Mouse (Mus musculus) limb, embryonic 10.5 days (tissue): ENCODE measurements at regions not wholly inside any gene's neighbourhood (a gene's known extent, or its start where the extent isn't known, plus 50 kb on each side); places are given as distances from the start of the nearest gene placed in this dataset.
A peak's percentile ranks its signal among the peaks of the same experiment; 100 is the strongest.

Source experiments
- DNase-seq: peaks from one replicate; pipeline ENCODE4 v3.0.0-alpha.2; 2017; ENCODE audit warnings: low spot score
- H3K27ac ChIP-seq: fragments of 300-500 bp; sonication (generic); 2 replicates; pipeline ENCODE4 v1.5.1; 2016; ENCODE audit warnings: mild to moderate bottlenecking
- H3K27me3 ChIP-seq: fragments of 300-500 bp; sonication (generic); 2 replicates; pipeline ENCODE4 v1.6.1; 2016; ENCODE audit warnings: low read depth, mild to moderate bottlenecking; ENCODE audit not compliant: poor library complexity, severe bottlenecking
- H3K36me3 ChIP-seq: fragments of 300-500 bp; sonication (generic); 2 replicates; pipeline ENCODE4 v1.6.1; 2016; ENCODE audit warnings: mild to moderate bottlenecking, moderate library complexity
- H3K4me1 ChIP-seq: fragments of 300-500 bp; sonication (generic); 2 replicates; pipeline ENCODE4 v1.6.1; 2016
- H3K4me3 ChIP-seq: fragments of 300-500 bp; sonication (generic); 2 replicates; pipeline ENCODE4 v1.5.1; 2016; ENCODE audit warnings: mild to moderate bottlenecking, moderate library complexity
- H3K9me3 ChIP-seq: fragments of 300-500 bp; sonication (generic); replicated peaks from 2 replicates; pipeline ENCODE4 v1.6.1; 2016; ENCODE audit warnings: mild to moderate bottlenecking
- WGBS: fragments of 180-500 bp; shearing (Covaris S2); methylation state at CpG from one replicate; pipeline ENCODE4 v1.1.7; 2016; 5-methylcytosine and 5-hydroxymethylcytosine counted together

GRCm38 (mm10) chr1:92361677-92362076 is 112.0 kb downstream of the Ndufa10 start:
- Histone ChIP-seq H3K27me3 (no peaks in the 10 kb centered on the region), H3K9me3 (no peaks in the 10 kb centered on the region), H3K36me3 (no peaks in the 10 kb centered on the region), H3K4me1 (no peaks in the 10 kb centered on the region), H3K4me3 (no peak overlapping the region), H3K27ac (no peak overlapping the region)
- 91% methylated on average over 7 of the region's 7 CpGs for WGBS
- DNase-seq: no peak

- H3K9me3 ChIP-seq: no peaks in the 10 kb centered on the region
- peak; percentile 82 for DNase-seq
- H3K27me3 ChIP-seq: no peaks in the 10 kb centered on the region
- H3K4me3 ChIP-seq: no peak overlapping the region
- H3K27ac ChIP-seq: no peak overlapping the region
- no peaks in the 10 kb centered on the region for H3K4me1 ChIP-seq
- 22% methylated on average over 7 of the region's 7 CpGs for WGBS
- no peaks in the 10 kb centered on the region for H3K36me3 ChIP-seq
Observed at GRCm38 (mm10) chr1:92360255-92360654, 113.4 kb downstream of the Ndufa10 start.

GRCm38 (mm10) chr1:92359473-92359872 is 114.2 kb downstream of the Ndufa10 start:
- H3K4me3 ChIP-seq: no peak overlapping the region
- H3K36me3 ChIP-seq: no peaks in the 10 kb centered on the region
- H3K27me3 ChIP-seq: no peaks in the 10 kb centered on the region
- 96% methylated on average over 2 of the region's 2 CpGs for WGBS
- no peaks in the 10 kb centered on the region for H3K9me3 ChIP-seq
- no peak for DNase-seq
- no peaks in the 10 kb centered on the region for H3K4me1 ChIP-seq
- no peak overlapping the region for H3K27ac ChIP-seq

- Histone ChIP-seq H3K9me3 (no peaks in the 10 kb centered on the region), H3K4me3 (no peak overlapping the region), H3K36me3 (no peaks in the 10 kb centered on the region), H3K4me1 (no peaks in the 10 kb centered on the region), H3K27me3 (no peaks in the 10 kb centered on the region), H3K27ac (no peak overlapping the region)
- WGBS: 86% methylated on average over 8 of the region's 8 CpGs
- no peak for DNase-seq
Observed at GRCm38 (mm10) chr1:92358758-92359287, 114.8 kb downstream of the Ndufa10 start.

- Histone ChIP-seq H3K4me3 (no peak overlapping the region), H3K27me3 (no peaks in the 10 kb centered on the region), H3K4me1 (0 out of 2 replicates have a peak, but pooled peaks cover 6% of the 10 kb centered on the region), H3K9me3 (no peaks in the 10 kb centered on the region), H3K36me3 (no peaks in the 10 kb centered on the region), H3K27ac (no peak overlapping the region)
- no peak for DNase-seq
- 56% methylated on average over 17 of the region's 17 CpGs for WGBS
Observed at GRCm38 (mm10) chr1:92348353-92349005, 125.2 kb downstream of the Ndufa10 start.

GRCm38 (mm10) chr1:92347656-92348055 is 126.0 kb downstream of the Ndufa10 start:
- Histone ChIP-seq H3K4me3 (no peak overlapping the region), H3K9me3 (no peaks in the 10 kb centered on the region), H3K4me1 (0 out of 2 replicates have a peak, but pooled peaks cover 6% of the 10 kb centered on the region), H3K27ac (no peak overlapping the region), H3K27me3 (no peaks in the 10 kb centered on the region), H3K36me3 (no peaks in the 10 kb centered on the region)
- 90% methylated on average over 9 of the region's 9 CpGs for WGBS
- no peak for DNase-seq

GRCm38 (mm10) chr1:92343768-92344167 is 129.9 kb downstream of the Ndufa10 start:
- Histone ChIP-seq H3K36me3 (no peaks in the 10 kb centered on the region), H3K27me3 (no peaks in the 10 kb centered on the region), H3K4me3 (no peak overlapping the region), H3K4me1 (0 out of 2 replicates have a peak, but pooled peaks cover 6% of the 10 kb centered on the region), H3K27ac (no peak overlapping the region), H3K9me3 (no peaks in the 10 kb centered on the region)
- WGBS: 74% methylated on average over 2 of the region's 2 CpGs
- DNase-seq: no peak

GRCm38 (mm10) chr1:92343161-92343598 is 130.5 kb downstream of the Ndufa10 start:
- 0 out of 2 replicates have a peak overlapping the region, but pooled peaks have one; percentile 14 for H3K27ac ChIP-seq
- H3K4me1 ChIP-seq: 0 out of 2 replicates have a peak, but pooled peaks cover 1% of the 10 kb centered on the region
- no peak for DNase-seq
- no peak overlapping the region for H3K4me3 ChIP-seq
- no peaks in the 10 kb centered on the region for H3K36me3 ChIP-seq
- H3K9me3 ChIP-seq: no peaks in the 10 kb centered on the region
- H3K27me3 ChIP-seq: no peaks in the 10 kb centered on the region
- 86% methylated on average over 5 of the region's 5 CpGs for WGBS

GRCm38 (mm10) chr1:92341846-92342540 is 131.7 kb downstream of the Ndufa10 start:
- H3K36me3 ChIP-seq: no peaks in the 10 kb centered on the region
- no peak overlapping the region for H3K4me3 ChIP-seq
- no peak for DNase-seq
- H3K27ac ChIP-seq: no peak overlapping the region
- WGBS: 89% methylated on average over 12 of the region's 12 CpGs
- 0 out of 2 replicates have a peak, but pooled peaks cover 9% of the 10 kb centered on the region for H3K4me1 ChIP-seq
- no peaks in the 10 kb centered on the region for H3K9me3 ChIP-seq
- H3K27me3 ChIP-seq: no peaks in the 10 kb centered on the region

- no peak overlapping the region for H3K27ac ChIP-seq
- no peaks in the 10 kb centered on the region for H3K36me3 ChIP-seq
- no peaks in the 10 kb centered on the region for H3K9me3 ChIP-seq
- no peak overlapping the region for H3K4me3 ChIP-seq
- DNase-seq: no peak
- H3K27me3 ChIP-seq: no peaks in the 10 kb centered on the region
- 86% methylated on average over 7 of the region's 7 CpGs for WGBS
- 0 out of 2 replicates have a peak, but pooled peaks cover 9% of the 10 kb centered on the region for H3K4me1 ChIP-seq
Observed at GRCm38 (mm10) chr1:92340644-92341043, 133.0 kb downstream of the Ndufa10 start.

GRCm38 (mm10) chr1:92338589-92338988 is 135.1 kb downstream of the Ndufa10 start:
- DNase-seq: no peak
- Histone ChIP-seq H3K9me3 (no peaks in the 10 kb centered on the region), H3K27ac (peak overlapping the region; percentile 23; the same call in 1 of the 2 replicates), H3K4me3 (no peak overlapping the region), H3K36me3 (no peaks in the 10 kb centered on the region), H3K27me3 (no peaks in the 10 kb centered on the region), H3K4me1 (0 out of 2 replicates have a peak, but pooled peaks cover 9% of the 10 kb centered on the region)
- 79% methylated on average over 1 of the region's 1 CpGs for WGBS

- no peak for DNase-seq
Observed at GRCm38 (mm10) chr1:92337450-92337849, 136.2 kb downstream of the Ndufa10 start.

GRCm38 (mm10) chr1:92332248-92332584 is 136.7 kb upstream of the Hdac4 start:
- H3K36me3 ChIP-seq: no peaks in the 10 kb centered on the region
- no peaks in the 10 kb centered on the region for H3K9me3 ChIP-seq
- no peak overlapping the region for H3K27ac ChIP-seq
- no peaks in the 10 kb centered on the region for H3K27me3 ChIP-seq
- H3K4me1 ChIP-seq: 0 out of 2 replicates have a peak, but pooled peaks cover 5% of the 10 kb centered on the region
- DNase-seq: no peak
- H3K4me3 ChIP-seq: no peak overlapping the region
- WGBS: 73% methylated on average over 7 of the region's 7 CpGs

More at GRCm38 (mm10) chr1:92337450-92337849, 136.2 kb downstream of the Ndufa10 start:
- Histone ChIP-seq H3K27me3 (no peaks in the 10 kb centered on the region), H3K4me3 (no peak overlapping the region), H3K9me3 (no peaks in the 10 kb centered on the region), H3K27ac (no peak overlapping the region), H3K36me3 (no peaks in the 10 kb centered on the region), H3K4me1 (0 out of 2 replicates have a peak, but pooled peaks cover 9% of the 10 kb centered on the region)
- 35% methylated on average over 8 of the region's 8 CpGs for WGBS
